Mouse (Mus musculus): ENCODE data around the gene Pfn3. TPM values are rescaled to one million over a fixed set of nuclear protein-coding genes. Genes with fewer than 3 reads are reported as not detected.

The Pfn3 gene
- polyA plus RNA-seq, 1 experiment from 2014 or later: not detected

- no peak for ATAC-seq
- ChIA-PET POLR2A (no interaction called here), CTCF (interaction anchor here (1.0 kb wide), 1 partner anchor 14 kb away, joined by 3 read pairs; no protein-coding TSS in a partner anchor)
- in situ Hi-C loops (cut with MboI; ENCODE audit: low pct_unique_long_range_greater_than_20kb): no loop called here
- H3K27me3 ChIP-seq: peaks cover 32% of the 10 kb centered on the region
- no peak for TF ChIP-seq CTCF (IDR thresholded peaks at IDR 0.05)
- no peak for DNase-seq (ENCODE audit: low read depth, low spot score)
Observed at GRCm38 (mm10) chr13:55399300-55400038, 15.6 kb downstream of the Pfn3 start.

GRCm38 (mm10) chr13:55398088-55398487 is 16.9 kb downstream of the Pfn3 start, which contains the start of gene Slc34a1:
Slc34a1 (plus strand) TSS chr13:55398187.
- DNase-seq (ENCODE audit: low read depth, low spot score) (no peak), ATAC-seq (no peak)
- CTCF ChIA-PET: no interaction called here
- in situ Hi-C loops (cut with MboI; ENCODE audit: low pct_unique_long_range_greater_than_20kb): no loop called here
- H3K27me3 ChIP-seq: peaks cover 27% of the 10 kb centered on the region
- no peak for TF ChIP-seq CTCF (IDR thresholded peaks at IDR 0.05)
- POLR2A ChIA-PET: no interaction called here

- TF ChIP-seq CTCF (IDR thresholded peaks at IDR 0.05): no peak
- DNase-seq (ENCODE audit: low read depth, low spot score) (no peak), ATAC-seq (no peak)
- POLR2A ChIA-PET: no interaction called here
- CTCF ChIA-PET: no interaction called here
- peaks cover 8% of the 10 kb centered on the region for H3K27me3 ChIP-seq
- in situ Hi-C loops (cut with MboI; ENCODE audit: low pct_unique_long_range_greater_than_20kb): no loop called here
Observed at GRCm38 (mm10) chr13:55392933-55393332, 22.1 kb downstream of the Pfn3 start.

GRCm38 (mm10) chr13:55391626-55392029 is 23.4 kb downstream of the Pfn3 start:
- in situ Hi-C loops (cut with MboI; ENCODE audit: low pct_unique_long_range_greater_than_20kb): no loop called here
- TF ChIP-seq CTCF (IDR thresholded peaks at IDR 0.05): no peak
- no peak for ATAC-seq
- DNase-seq (ENCODE audit: low read depth, low spot score): no peak
- CTCF ChIA-PET: interaction anchor here (1.2 kb wide), 1 partner anchor 14 kb away, joined by 3 read pairs; no protein-coding TSS in a partner anchor
- H3K27me3 ChIP-seq: peaks cover 5% of the 10 kb centered on the region
- POLR2A ChIA-PET: no interaction called here

- ChIA-PET CTCF (no interaction called here), POLR2A (no interaction called here)
- H3K27me3 ChIP-seq: peaks cover 4% of the 10 kb centered on the region
- in situ Hi-C loops (cut with MboI; ENCODE audit: low pct_unique_long_range_greater_than_20kb): no loop called here
- no peak for TF ChIP-seq CTCF (IDR thresholded peaks at IDR 0.05)
- DNase-seq (ENCODE audit: low read depth, low spot score) (no peak), ATAC-seq (no peak)
Observed at GRCm38 (mm10) chr13:55390644-55391043, 24.4 kb downstream of the Pfn3 start.

GRCm38 (mm10) chr13:55381790-55382189 is 33.2 kb downstream of the Pfn3 start:
- no peak for DNase-seq (ENCODE audit: low read depth, low spot score)
- in situ Hi-C loops (cut with MboI; ENCODE audit: low pct_unique_long_range_greater_than_20kb): no loop called here
- no peak for TF ChIP-seq CTCF (IDR thresholded peaks at IDR 0.05)
- ChIA-PET POLR2A (no interaction called here), CTCF (interaction anchor here (0.8 kb wide), 1 partner anchor 24 kb away, joined by 3 read pairs; no protein-coding TSS in a partner anchor)
- ATAC-seq: no peak
- peaks cover 51% of the 10 kb centered on the region for H3K27me3 ChIP-seq

GRCm38 (mm10) chr13:55378907-55379580 is 36.0 kb downstream of the Pfn3 start:
- peaks cover 73% of the 10 kb centered on the region for H3K27me3 ChIP-seq
- TF ChIP-seq CTCF (IDR thresholded peaks at IDR 0.05): no peak
- POLR2A ChIA-PET: no interaction called here
- ATAC-seq (no peak), DNase-seq (ENCODE audit: low read depth, low spot score) (no peak)
- CTCF ChIA-PET: no interaction called here
- in situ Hi-C loops (cut with MboI; ENCODE audit: low pct_unique_long_range_greater_than_20kb): no loop called here

GRCm38 (mm10) chr13:55375877-55376276 is 39.2 kb downstream of the Pfn3 start:
- in situ Hi-C loops (cut with MboI; ENCODE audit: low pct_unique_long_range_greater_than_20kb): no loop called here
- ChIA-PET CTCF (no interaction called here), POLR2A (no interaction called here)
- no peak for TF ChIP-seq CTCF (IDR thresholded peaks at IDR 0.05)
- no peak for ATAC-seq
- H3K27me3 ChIP-seq: peaks cover 79% of the 10 kb centered on the region
- no peak for DNase-seq (ENCODE audit: low read depth, low spot score)

- ChIA-PET POLR2A (no interaction called here), CTCF (no interaction called here)
- DNase-seq (ENCODE audit: low read depth, low spot score) (no peak), ATAC-seq (no peak)
- in situ Hi-C loops (cut with MboI; ENCODE audit: low pct_unique_long_range_greater_than_20kb): loop anchor here (5.0 kb wide), 1 partner anchor 53 kb away; the partner anchor contains the start of gene F12
- TF ChIP-seq CTCF (IDR thresholded peaks at IDR 0.05): no peak
- peaks cover 74% of the 10 kb centered on the region for H3K27me3 ChIP-seq
Observed at GRCm38 (mm10) chr13:55374206-55374924, 40.7 kb downstream of the Pfn3 start.

- DNase-seq (ENCODE audit: low read depth, low spot score): no peak
- no peak for ATAC-seq
- no peak for TF ChIP-seq CTCF (IDR thresholded peaks at IDR 0.05)
- peaks cover 56% of the 10 kb centered on the region for H3K27me3 ChIP-seq
- ChIA-PET POLR2A (no interaction called here), CTCF (no interaction called here)
- in situ Hi-C loops (cut with MboI; ENCODE audit: low pct_unique_long_range_greater_than_20kb): loop anchor here (5.0 kb wide), 1 partner anchor 56 kb away; the partner anchor contains the start of gene F12
Observed at GRCm38 (mm10) chr13:55371740-55372139, 43.3 kb downstream of the Pfn3 start.

All from Patski (cell line).